Mouse (Mus musculus) liver, postnatal 0 days (tissue): ENCODE results near the gene Pax8.

Experiments
- CTCF ChIP-seq: sonication (generic); IDR thresholded peaks from 2 replicates; pipeline ENCODE4 v1.5.1; 2016; ENCODE audit warnings: antibody characterized with exemption, low read depth
- EP300 ChIP-seq: IDR thresholded peaks from 2 replicates; pipeline ENCODE4 v1.6.1; 2016; ENCODE audit warnings: antibody characterized with exemption, low read depth, mild to moderate bottlenecking

- TF ChIP-seq CTCF (no peak), EP300 (no peak)
These were observed 20.9 kb downstream of the Pax8 start for GRCm38 (mm10) chr2:24454429-24455011.
